Mouse (Mus musculus) spleen, adult 12 weeks (tissue): ENCODE data around the gene Efna3.

Experiments
- DNase-seq: peaks from one replicate; pipeline ENCODE4 v3.0.0; 2022; ENCODE audit warnings: low spot score

The Efna3 gene

DNA sequence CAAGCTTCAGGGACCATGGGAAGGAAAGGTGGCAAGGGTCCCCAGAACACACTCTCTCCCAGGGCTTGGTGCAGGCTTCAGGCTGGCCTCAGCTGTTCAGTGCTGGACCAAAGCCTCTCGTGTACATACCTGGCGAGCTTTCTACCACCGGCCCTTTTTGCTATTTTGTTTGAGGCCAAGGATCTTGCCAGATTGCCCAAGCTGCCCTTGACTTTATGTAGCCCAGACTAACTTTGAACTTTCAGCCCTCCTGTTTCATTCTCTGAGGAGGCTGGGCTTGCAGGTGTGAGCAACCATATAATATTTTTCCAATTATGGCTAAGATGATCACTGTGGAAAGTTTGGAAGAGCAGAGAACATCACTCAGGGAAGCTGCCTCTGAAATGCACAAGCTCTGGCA is 38.5 kb downstream of the Efna3 start:
- no peak for DNase-seq

DNA sequence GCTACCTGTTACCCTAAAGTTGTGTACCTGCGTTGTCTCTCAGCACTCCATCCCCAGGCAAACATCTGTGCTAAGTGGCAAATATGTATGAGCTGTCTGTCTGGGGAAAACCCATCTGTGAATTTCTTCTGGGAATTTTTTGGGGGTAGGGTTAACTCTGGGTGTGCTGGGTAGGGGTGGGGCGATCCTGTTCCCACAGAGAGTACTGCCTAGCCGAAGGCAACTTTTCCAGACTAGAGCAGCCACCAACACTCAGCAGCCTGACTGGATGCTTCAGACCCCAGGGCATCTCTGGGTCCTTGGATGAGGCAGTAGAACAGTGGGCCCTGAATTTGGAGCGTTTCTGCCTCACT is 40.5 kb downstream of the Efna3 start:
- no peak for DNase-seq

DNA sequence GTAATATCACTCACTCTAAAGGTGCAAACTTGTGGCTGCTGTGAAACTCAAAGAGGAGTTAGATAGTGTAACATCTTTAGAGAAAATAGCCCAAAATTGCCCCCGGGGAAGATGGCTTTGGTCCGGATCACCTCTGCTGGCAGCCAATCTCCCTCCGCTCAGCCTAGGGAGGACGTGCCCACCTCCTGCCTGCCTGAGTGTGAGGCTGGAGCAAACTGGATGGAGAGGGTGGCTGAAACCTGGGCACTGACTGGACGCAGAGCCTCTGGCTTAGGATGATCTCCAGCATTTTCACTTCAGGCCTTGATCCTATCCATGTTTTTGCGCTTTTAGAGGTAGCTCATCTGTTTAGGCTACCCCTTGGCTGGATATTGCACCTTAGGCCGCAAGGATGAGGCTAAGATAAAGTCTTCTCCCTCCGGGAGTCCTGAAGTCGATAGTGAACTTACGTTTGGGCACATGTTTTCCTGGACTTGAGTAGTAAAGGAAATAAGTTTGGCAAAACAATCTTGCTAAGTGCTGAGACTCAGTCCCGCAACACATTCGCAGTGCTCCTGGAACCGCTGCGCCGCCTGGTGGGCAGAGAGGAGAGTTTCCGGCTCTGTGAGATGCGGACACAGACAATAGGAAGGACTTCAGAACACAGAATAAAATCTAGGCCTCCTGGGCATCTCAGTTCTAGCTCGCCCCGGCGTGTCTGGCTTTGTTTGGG is 41.0 kb downstream of the Efna3 start:
- peak; percentile 56 for DNase-seq

DNA sequence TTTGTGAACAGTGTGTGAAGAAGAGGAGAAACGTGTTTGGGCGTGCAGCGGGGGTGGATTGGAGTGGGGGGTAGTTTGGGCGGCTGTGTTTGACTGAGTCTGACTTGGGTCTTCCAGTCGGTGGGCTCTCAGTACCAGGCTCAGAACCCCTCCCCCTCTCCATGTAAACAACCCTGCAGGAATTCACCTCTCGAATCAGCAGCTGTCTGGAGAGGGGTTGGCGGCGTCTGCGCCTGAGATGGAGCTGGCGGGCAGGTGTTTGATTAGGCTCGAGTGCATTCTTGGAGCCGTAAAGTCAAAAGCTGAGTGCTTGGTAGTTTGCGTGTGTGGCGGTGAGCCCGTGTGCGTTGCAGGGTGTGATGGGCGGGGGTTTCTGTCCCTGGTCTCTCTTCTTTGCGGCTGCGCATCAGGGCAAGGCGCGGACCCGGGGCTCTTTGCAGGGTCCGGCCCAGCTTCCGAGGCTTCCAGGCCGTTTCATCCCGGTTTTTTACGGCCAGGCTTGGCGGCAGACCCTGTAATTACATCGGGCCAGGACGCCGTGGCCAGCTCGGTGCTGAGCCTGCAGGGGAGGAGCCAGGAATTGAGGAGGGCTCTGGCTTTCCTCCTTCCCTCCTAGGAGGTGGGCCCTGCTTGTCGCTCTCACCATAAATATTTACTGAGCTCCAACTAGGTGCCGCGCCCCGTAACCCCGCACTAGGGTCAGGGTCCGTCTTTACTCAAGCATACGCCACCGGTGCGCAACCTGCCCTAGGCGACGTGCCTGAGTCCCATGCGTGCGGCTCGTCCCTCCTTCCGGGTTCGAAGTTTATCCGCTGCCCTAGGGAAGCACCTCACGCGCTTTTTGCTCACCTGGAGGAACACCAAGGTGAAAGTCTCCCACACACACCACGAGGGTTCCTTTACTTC is 41.9 kb downstream of the Efna3 start, which contains the start of gene Efna1:
Efna1 (minus strand) TSS at position 537 of the 906 bp plus-strand sequence.
- DNase-seq: no peak

DNA sequence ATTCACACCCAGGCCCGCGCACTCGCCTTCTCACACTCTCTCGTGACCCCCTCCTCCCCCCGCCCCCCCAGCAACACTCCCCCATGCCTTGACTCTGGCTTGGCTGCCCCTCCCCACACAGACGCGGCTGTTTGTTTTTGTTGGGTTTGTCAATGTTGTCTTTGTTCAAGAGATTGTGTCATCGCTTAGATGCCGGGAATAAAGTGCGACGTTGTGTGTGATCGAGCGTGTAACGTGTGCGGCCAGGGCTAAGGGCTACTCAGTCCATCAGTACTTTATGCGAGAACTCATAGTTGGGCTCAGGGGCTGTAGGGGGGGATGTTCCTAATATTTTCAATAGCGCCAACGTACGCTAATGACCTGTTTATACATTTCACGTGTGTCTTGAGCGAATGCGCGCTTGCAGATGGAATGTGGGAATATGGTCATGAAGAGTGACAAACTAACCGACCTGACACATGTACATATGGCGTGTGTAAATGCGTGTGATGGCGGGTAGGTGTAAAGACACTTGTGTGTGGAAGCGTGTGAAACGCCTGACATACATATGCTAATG is 42.6 kb downstream of the Efna3 start:
- DNase-seq: no peak

DNA sequence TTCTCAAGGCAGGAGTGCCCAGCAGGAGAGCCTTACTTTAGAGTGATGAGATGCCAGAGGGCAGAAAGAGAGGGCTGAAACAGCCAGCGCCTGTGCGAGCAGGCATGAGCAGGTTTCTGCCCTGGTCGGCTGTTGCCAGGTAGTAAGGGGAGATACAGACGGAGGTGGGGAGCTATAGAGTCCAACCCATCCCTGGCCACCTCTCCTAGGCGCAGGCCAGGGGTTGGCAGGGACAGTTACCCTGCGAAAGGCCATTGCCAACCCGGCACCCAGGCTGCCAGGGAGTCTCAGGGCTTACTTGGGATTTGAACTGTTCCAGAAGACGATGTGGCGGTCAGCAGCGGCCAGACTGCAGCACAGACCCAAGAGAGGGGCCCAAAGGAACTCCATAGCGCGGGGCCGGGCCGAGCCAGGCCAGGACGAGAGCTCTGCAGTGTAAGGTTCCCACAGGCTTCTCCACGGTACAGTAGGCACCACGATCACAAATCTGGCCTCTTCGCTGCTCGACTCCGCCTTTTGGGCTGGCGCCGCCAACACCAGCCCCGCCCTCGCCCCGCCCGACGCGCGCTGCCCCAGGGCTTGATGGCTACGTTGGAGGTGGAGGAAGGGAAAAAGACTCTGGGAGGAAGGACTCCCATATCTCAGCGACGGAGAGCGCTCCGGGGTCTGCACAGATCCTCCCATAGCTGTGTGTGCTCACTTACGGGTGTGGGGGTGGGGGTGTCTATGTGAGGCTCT is 43.4 kb downstream of the Efna3 start:
- no peak for DNase-seq

DNA sequence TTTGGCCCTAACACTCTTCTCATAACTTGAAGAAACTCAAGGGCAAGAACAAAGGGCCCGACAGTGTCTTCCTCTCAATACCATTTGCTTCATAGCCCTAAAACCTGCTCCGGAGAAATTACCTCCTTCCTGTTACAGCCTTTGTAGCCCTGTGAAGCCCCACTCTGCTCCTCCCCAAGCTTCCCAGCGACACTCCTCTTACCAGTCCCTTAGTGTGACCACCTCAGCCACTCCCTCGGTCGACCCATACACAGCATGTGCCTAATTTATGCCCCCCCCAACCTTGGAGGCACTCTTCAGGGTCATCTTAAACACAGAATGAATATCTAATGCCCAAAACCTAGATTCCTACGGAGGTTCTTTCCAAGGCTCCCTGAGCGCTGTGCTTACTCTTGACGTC is 44.1 kb downstream of the Efna3 start:
- DNase-seq: no peak

DNA sequence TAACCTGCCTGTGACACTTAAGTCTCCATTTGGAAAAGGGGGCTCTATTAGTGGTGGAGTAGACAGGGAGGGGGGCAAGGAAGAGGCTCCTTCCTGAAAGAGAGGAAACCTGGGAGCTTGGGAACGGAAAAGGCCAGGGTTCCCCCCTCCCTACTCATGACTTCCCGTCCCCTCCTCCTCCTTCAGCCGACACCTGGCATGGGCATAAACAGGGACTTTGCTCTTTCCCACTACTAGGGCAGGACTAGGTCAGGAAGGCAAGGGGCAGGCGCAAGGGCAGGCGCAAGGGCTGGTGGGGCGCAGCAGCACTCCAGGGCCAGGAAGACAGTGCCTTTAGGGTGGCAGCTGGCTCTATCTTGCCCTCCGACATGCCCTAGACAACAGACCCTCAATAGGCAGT is 44.7 kb downstream of the Efna3 start:
- DNase-seq: no peak

DNA sequence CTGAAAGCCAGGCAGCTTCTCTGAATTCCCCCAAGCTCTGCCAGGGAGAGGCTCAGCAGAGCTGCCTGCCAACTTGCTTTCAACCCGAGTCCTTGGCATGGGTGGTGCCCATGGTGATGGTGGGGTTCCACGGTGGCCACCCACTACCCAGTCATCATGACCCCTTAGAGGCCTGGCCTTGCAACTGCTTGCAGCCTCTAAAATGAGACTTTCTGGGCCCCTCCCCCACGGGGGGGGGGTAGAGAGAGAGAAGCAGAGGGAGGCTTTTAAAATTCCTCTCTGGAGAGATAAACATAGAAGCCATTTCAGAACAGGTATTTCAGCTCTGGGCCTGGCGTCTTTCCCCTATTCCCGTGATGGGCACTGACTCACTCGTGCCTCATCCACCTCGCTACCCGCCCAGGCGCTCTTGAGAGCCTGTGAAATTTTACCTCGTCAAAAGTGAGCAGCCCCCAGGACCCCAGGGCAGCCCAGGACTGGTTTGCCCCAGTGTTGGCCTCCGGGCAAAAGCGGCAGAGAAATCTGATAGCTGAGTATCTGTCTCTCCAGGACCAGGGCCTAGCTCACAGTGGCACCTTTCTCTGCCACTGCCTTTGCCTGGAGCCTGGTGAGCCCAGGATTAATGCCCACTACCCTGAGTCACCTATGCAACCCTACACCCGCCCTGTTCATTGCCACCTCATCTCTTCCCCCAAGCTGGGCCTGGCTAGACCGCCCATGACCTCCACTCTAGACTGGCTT is 45.3 kb downstream of the Efna3 start:
- DNase-seq: no peak

DNA sequence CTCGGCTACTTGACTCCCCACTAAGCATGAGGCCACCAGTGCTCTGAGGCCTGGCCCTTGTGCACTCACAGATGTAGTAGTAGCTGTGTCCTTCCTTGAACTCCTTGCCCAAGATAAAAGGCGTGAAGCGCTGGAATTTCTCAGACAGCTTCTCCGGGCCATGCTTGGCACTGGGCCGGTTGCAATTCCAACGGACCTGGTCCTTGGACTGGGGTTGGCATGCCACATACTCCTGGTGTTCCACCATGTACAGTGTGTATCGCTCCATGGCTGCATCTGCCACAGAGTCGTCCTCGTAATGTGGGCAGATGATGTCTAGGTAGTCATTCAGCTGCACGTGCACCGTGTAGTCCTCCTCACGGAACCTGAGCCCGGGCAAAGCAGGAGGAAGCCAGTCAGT is 46.7 kb downstream of the Efna3 start:
- no peak for DNase-seq

DNA sequence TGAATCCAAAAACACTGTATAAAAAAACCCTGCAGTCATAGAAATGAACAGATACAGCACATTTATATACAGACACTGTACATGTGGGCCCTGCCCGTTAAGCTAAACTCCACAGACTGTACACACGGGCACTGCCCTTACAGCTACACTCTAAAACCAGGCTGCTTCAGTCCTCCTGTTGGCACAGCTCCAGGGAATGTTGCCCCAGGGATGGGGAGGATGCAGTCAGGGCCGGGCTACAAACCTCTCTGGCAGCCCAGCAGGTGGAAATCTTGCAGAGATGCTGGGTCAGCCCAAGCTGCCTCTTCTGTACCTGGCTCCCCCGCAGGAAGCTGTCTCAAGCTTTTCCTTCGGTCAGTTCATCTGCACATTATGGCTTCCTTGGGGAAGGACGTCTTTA is 51.0 kb downstream of the Efna3 start:
- no peak for DNase-seq

DNA sequence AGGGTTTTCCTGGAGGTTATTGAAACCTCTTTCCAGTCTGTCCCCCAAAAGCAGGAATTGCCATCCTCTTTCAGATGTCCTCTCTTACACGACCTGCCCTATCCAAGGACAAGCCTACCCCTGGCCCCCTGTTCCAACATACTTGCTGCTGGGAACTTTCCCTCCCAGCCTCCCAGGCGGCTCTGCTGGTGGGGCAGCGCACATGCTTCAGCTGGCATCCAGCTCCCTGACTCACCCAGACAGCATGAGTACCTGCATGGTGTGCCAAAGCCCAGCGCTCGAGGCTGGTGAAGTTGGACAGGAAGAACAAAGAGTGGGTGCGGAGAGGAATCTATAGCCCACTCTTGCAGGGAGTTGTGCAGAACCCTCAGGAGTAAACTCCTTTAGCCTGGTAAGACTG is 51.9 kb downstream of the Efna3 start:
- no peak for DNase-seq

DNA sequence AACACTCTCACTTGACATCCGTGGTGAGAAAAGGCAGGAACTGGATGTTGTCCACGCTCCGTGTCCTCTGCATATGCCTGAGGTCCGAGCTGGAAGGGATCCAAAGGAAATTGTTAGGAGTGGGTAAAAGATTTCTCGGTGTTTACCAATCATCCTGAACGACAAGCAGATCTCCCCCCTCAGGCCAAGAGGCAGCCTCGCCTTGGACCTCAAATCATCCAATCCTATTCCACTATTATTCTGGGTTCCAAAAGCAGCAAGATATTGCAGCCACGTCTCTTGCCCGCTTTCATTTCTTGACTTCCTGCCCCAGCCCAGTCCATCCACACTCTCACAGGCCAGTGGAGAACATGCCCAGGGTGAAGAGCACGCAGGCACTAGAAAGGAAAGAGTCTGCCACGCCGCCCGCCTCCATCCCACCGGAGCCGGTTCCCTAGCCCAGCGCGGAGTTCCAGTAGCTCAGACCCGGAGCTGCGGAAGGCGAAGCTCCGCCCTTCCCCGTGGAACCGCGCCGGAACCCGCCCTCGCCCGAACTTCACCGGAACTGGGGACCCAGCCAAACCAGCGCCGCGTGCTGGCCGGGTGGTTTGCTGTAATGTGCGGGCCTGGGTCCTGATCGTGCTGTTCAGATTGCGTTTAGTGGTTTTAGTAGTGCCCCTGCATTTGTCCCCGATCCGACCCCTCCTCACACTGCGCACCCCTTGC is 52.6 kb downstream of the Efna3 start, which contains the start of gene Slc50a1:
Slc50a1 (minus strand) TSS at position 520 of the 705 bp plus-strand sequence.
- DNase-seq: peak; percentile 51

DNA sequence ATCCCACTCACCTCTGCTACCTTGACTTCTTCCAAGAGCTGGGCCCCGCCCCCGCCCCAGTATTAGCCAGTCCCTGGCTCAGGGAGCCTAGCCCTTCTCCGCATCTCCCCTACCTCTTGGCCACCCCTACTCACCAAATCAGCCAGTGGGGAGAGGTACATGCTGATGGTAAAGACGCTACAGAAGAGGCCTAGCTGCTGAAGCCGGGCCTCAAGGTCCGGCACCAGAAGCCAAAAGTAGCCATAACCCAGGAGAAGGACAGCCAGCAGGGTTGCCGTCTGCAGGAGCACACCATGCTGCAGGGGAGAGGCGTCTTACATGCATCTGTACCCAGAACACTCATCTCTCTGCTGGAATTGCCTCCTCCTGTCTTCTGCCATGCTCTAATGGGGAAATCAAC is 53.8 kb downstream of the Efna3 start:
- no peak for DNase-seq

DNA sequence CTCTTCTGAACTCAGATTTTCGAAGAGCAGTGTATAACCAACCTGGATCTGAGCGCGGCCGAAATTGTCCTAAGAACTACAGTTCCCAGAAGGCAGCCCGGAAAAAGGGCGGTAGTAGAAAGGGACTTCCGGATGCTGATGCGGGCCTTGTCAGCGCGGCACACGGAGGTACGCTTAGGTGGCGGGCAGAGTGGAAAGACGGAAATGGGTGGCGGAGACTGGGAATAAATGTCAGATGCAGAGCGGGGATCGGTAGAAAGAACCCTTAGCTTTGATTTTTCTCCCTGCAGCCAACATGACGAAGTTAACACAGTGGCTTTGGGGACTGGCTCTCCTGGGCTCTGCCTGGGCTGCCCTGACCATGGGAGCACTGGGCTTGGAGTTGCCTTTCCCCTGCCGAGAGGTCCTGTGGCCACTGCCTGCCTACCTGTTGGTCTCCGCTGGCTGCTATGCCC is 56.3 kb downstream of the Efna3 start:
- peak; percentile 46 for DNase-seq
